Mouse (Mus musculus) CH12.LX (cell line): ENCODE data around the gene Zfp618. TPM values are rescaled to one million over a fixed set of nuclear protein-coding genes. Genes with fewer than 3 reads are reported as not detected.

Experiments
- DNase-seq: peaks from one replicate; pipeline ENCODE4 v3.0.0-alpha.2; 2013; ENCODE audit errors: extremely low read depth
- H3K27ac ChIP-seq: 2 replicates; pipeline ENCODE4 v1.5.1; 2012; ENCODE audit warnings: low read depth, mild to moderate bottlenecking, control low read depth, moderate library complexity; ENCODE audit not compliant: insufficient read depth
- H3K27me3 ChIP-seq: replicated peaks from 2 replicates; pipeline ENCODE3; 2012; ENCODE audit warnings: inconsistent platforms
- H3K36me3 ChIP-seq, 2 experiments: replicated peaks in 1 of 2; 2 replicates each; pipeline versions ENCODE3 to v1.6.1; 2012; ENCODE audit warnings: inconsistent platforms in 1 of 2, low read length in 1 of 2, mild to moderate bottlenecking in 1 of 2, mixed read lengths in 1 of 2, moderate library complexity in 1 of 2; ENCODE audit not compliant: control insufficient read depth in 1 of 2, insufficient read depth in 1 of 2
- H3K4me1 ChIP-seq, 2 experiments: 2 replicates each; pipeline ENCODE4 v1.6.1; 2012; ENCODE audit warnings: inconsistent platforms in 1 of 2, moderate library complexity in 1 of 2; ENCODE audit not compliant: insufficient read depth in 2 of 2, control insufficient read depth in 1 of 2
- H3K4me2 ChIP-seq: 2 replicates; pipeline ENCODE4 v1.6.1; 2012; ENCODE audit warnings: low read depth, mild to moderate bottlenecking, control low read depth; ENCODE audit not compliant: poor library complexity, insufficient read depth, severe bottlenecking
- H3K4me3 ChIP-seq, 3 experiments: fragments of 150-350 bp in 1 of 3; sonication (generic) in 1 of 3; replicated peaks in 1 of 3; 2 replicates each; pipeline versions ENCODE3 to v1.5.1; 2011 to 2012; ENCODE audit warnings: low read depth in 2 of 3, low read length in 2 of 3, mild to moderate bottlenecking in 2 of 3, moderate library complexity in 2 of 3, control low read depth in 1 of 3, improper control_type of control experiment in 1 of 3, inconsistent platforms in 1 of 3, mixed read lengths in 1 of 3; ENCODE audit not compliant: poor library complexity in 1 of 3
- H3K79me2 ChIP-seq: replicated peaks from 2 replicates; pipeline ENCODE4 v1.6.1; 2012; ENCODE audit warnings: mild to moderate bottlenecking, moderate library complexity; ENCODE audit not compliant: control insufficient read depth, poor library complexity, insufficient read depth, severe bottlenecking; ENCODE audit errors: extremely low read depth
- H3K9ac ChIP-seq: 2 replicates; pipeline ENCODE4 v1.6.1; 2012; ENCODE audit warnings: low read depth, mild to moderate bottlenecking, control low read depth, moderate library complexity; ENCODE audit not compliant: insufficient read depth
- H3K9me3 ChIP-seq: replicated peaks from 2 replicates; pipeline ENCODE3; 2012; ENCODE audit warnings: low read length, inconsistent platforms, mixed read lengths
- CHD1 ChIP-seq: IDR thresholded peaks from 2 replicates; pipeline ENCODE4 v1.6.1; 2012; ENCODE audit warnings: low read depth, low read length, improper control_type of control experiment, inconsistent platforms
- MAFK ChIP-seq: IDR thresholded peaks from 2 replicates; pipeline ENCODE4 v1.6.1; 2011; ENCODE audit warnings: low read length, improper control_type of control experiment; ENCODE audit not compliant: insufficient replicate concordance
- MAX ChIP-seq: IDR thresholded peaks from 2 replicates; pipeline ENCODE4 v1.6.1; 2011; ENCODE audit warnings: low read length, improper control_type of control experiment
- SIN3A ChIP-seq: IDR thresholded peaks from 2 replicates; pipeline ENCODE4 v1.6.1; 2012; ENCODE audit warnings: low read length, improper control_type of control experiment, inconsistent platforms
- SMC3 ChIP-seq: IDR thresholded peaks from 2 replicates; pipeline ENCODE4 v1.6.1; 2011; ENCODE audit warnings: low read depth, low read length, improper control_type of control experiment
- UBTF ChIP-seq: IDR thresholded peaks from 2 replicates; pipeline ENCODE4 v1.6.1; 2012; ENCODE audit warnings: low read depth, mild to moderate bottlenecking, inconsistent platforms, low read length, improper control_type of control experiment, moderate library complexity
- ZMIZ1 ChIP-seq: IDR thresholded peaks from 2 replicates; pipeline ENCODE4 v1.6.1; 2012; ENCODE audit warnings: low read depth, mild to moderate bottlenecking, inconsistent platforms, low read length, improper control_type of control experiment
- dilution Hi-C: fragments of 300-500 bp; cut with MboI; formaldehyde crosslinking; loops from 2 replicates; pipeline ENCODE4 v1.14.3; 2020; ENCODE audit warnings: low sequenced_read_pairs; ENCODE audit not compliant: extremely low pct_unique_long_range_greater_than_20kb, extremely low pct_ligation_motif_present
- in situ Hi-C: fragments of 300-500 bp; cut with MboI; formaldehyde crosslinking; loops from 3 replicates; pipeline ENCODE4 v1.14.3; 2019; ENCODE audit warnings: low sequenced_read_pairs, low pct_ligation_motif_present, low pct_unique_long_range_greater_than_20kb, mixed read lengths
- polyA plus RNA-seq: library from polyadenylated mRNA; unstranded; fragments of >175 nt; gene quantifications from 2 replicates; pipeline ENCODE4 v1.2.1, GENCODE M21; 2012; ENCODE audit warnings: low read depth; ENCODE audit not compliant: insufficient read length
- total RNA-seq, 2 experiments: library from RNA; depleted of rRNA; stranded (reverse); fragments of 300-350 nt in 1 of 2; fragments of >200 nt in 1 of 2; gene quantifications; 2 replicates each; pipeline ENCODE4 v1.2.3; 2012 to 2014

Zfp618 gene
- total and polyA plus RNA-seq, 3 experiments = not detected

- no peak for DNase-seq
- TF ChIP-seq UBTF = no peak
- Histone ChIP-seq H3K27ac (no peak overlapping the region), H3K27me3 (peaks cover 59% of the 10 kb centered on the region), H3K4me2 (no peak overlapping the region), H3K4me3 (no peak overlapping the region), H3K36me3 (no peaks in the 10 kb centered on the region), H3K79me2 (no peaks in the 10 kb centered on the region), H3K4me1 (no peaks in the 10 kb centered on the region), H3K9ac (no peak overlapping the region), H3K9me3 (peaks cover 2% of the 10 kb centered on the region)
- dilution Hi-C loops = no loop called here
- in situ Hi-C loops = no loop called here
Observed at GRCm38 (mm10) chr4:63051940-63052661, 86.7 kb downstream of the Zfp618 start.

GRCm38 (mm10) chr4:63052662-63053033 lies 87.3 kb downstream of the Zfp618 start:
- H3K4me3 ChIP-seq = no peak overlapping the region
- in situ Hi-C loops = no loop called here
- DNase-seq = no peak
- H3K27me3 ChIP-seq = peaks cover 59% of the 10 kb centered on the region
- no peaks in the 10 kb centered on the region for H3K36me3 ChIP-seq
- H3K79me2 ChIP-seq = no peaks in the 10 kb centered on the region
- dilution Hi-C loops = no loop called here
- no peak overlapping the region for H3K9ac ChIP-seq
- no peak for TF ChIP-seq SIN3A
- H3K27ac ChIP-seq = no peak overlapping the region
- no peaks in the 10 kb centered on the region for H3K9me3 ChIP-seq
- no peaks in the 10 kb centered on the region for H3K4me1 ChIP-seq
- H3K4me2 ChIP-seq = no peak overlapping the region

GRCm38 (mm10) chr4:63055216-63055745 lies 89.9 kb downstream of the Zfp618 start:
- H3K27ac ChIP-seq = no peak overlapping the region
- no peaks in the 10 kb centered on the region for H3K4me1 ChIP-seq
- H3K9ac ChIP-seq = no peak overlapping the region
- no peak overlapping the region for H3K4me2 ChIP-seq
- peaks cover 74% of the 10 kb centered on the region for H3K27me3 ChIP-seq
- TF ChIP-seq MAFK (no peak), MAX (no peak), SMC3 (no peak), CHD1 (no peak), ZMIZ1 (no peak)
- no peaks in the 10 kb centered on the region for H3K36me3 ChIP-seq
- H3K79me2 ChIP-seq = no peaks in the 10 kb centered on the region
- in situ Hi-C loops = no loop called here
- H3K4me3 ChIP-seq = no peak overlapping the region
- dilution Hi-C loops = no loop called here
- DNase-seq = no peak
- no peaks in the 10 kb centered on the region for H3K9me3 ChIP-seq
